Mouse (Mus musculus): ENCODE results near the gene Sorcs2. TPM values are rescaled to one million over a fixed set of nuclear protein-coding genes. Genes with fewer than 3 reads are reported as not detected.

The Sorcs2 gene
- total RNA-seq, 2 experiments from 2014 or later: 18.1 TPM

- DNase-seq: no peak
These were observed 330.2 kb downstream of the Sorcs2 start for GRCm38 (mm10) chr5:36067651-36068181.

- DNase-seq: no peak
These were observed 340.1 kb downstream of the Sorcs2 start for GRCm38 (mm10) chr5:36057804-36058322.

- no peak for DNase-seq
These were observed 341.0 kb downstream of the Sorcs2 start for GRCm38 (mm10) chr5:36056921-36057320.

DNA sequence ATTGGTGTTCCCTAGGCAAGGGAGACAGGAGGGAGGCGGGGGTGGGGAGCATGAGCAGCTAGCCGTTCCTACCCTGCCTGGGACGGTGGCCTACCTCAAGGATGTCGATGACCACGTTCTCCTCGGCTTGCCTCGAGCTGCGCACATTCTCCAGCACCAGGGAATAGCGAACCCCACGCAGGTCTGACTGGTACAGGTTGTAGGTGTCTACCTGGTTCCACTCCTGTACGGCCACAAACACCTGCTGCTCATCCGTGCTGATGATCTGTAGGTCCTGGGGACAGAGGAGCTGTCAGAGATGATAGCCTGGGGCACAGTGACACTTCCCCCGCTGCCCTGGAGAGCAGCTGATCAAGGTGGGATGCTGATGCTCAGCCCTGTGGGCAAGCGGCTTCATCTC lies 342.1 kb downstream of the Sorcs2 start:
- no peak for DNase-seq

GRCm38 (mm10) chr5:36054498-36054897 lies 343.4 kb downstream of the Sorcs2 start:
- no peak for DNase-seq

DNA sequence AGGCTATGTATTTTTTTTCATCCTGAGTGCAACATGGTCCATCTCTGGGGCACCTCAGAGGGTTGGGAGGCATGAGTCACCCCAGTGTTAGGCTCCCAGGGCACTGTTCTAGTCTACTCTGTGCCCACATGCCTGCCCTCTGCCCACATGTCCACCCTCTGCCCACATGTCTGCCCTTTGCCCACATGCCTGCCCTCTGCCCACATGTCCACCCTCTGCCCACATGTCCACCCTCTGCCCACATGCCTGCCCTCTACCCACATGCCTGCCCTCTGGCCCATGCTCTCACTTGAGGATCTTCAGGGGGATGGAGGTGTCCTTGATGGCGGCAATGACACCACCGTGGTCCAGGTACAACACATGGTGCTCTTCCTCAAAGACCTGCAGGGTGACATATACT lies 354.8 kb downstream of the Sorcs2 start:
- no peak for DNase-seq

DNA sequence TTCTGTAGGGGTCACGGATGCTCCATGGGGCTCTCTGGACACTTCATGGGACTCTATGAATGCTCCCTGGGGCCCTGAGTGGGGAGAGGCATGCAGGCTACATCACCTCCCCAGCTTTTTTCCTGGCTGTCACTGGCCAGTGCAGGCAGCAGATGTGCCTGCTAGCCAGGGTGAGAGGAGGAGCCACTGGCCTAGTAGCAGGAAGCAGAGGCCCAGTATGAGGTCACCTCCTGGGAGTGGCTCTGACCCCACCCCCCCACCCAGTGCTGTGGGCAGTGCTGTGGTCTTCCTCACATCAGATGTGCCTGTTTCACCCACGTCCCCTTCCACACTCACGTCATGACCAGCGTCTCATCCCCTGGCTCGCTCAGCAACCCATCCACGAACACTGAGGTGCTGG lies 356.2 kb downstream of the Sorcs2 start:
- peak; percentile 17 for DNase-seq

DNA sequence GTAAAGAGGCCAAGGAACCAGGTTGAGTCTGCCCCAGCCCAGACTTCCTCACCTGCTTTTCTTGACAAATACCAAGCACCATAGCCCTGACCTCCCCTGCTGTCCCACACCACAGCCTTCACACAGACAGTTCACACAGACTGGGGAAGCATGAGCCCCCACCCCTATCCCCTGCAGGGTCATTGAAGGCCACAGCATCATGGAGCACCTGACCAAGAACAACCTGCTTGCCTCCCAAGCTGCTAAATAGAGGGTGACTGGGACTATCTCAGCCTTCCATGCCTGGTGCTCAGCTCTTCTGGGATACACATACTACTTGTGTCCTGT lies 356.7 kb downstream of the Sorcs2 start:
- no peak for DNase-seq

GRCm38 (mm10) chr5:36040398-36041235 lies 357.3 kb downstream of the Sorcs2 start:
- peak; percentile 85 for DNase-seq

GRCm38 (mm10) chr5:36039596-36039995 lies 358.3 kb downstream of the Sorcs2 start:
- DNase-seq: no peak

GRCm38 (mm10) chr5:36033531-36034426 lies 364.2 kb downstream of the Sorcs2 start:
- peak; percentile 67 for DNase-seq

- DNase-seq: no peak
These were observed 372.9 kb downstream of the Sorcs2 start for GRCm38 (mm10) chr5:36025076-36025475.

GRCm38 (mm10) chr5:36024003-36024685 lies 373.8 kb downstream of the Sorcs2 start:
- no peak for DNase-seq

- no peak for DNase-seq
These were observed 375.6 kb downstream of the Sorcs2 start for GRCm38 (mm10) chr5:36022361-36022760.

GRCm38 (mm10) chr5:36021091-36021490 lies 376.8 kb downstream of the Sorcs2 start:
- no peak for DNase-seq

- DNase-seq: peak; percentile 29
These were observed 379.6 kb downstream of the Sorcs2 start for GRCm38 (mm10) chr5:36018366-36018765.

DNA sequence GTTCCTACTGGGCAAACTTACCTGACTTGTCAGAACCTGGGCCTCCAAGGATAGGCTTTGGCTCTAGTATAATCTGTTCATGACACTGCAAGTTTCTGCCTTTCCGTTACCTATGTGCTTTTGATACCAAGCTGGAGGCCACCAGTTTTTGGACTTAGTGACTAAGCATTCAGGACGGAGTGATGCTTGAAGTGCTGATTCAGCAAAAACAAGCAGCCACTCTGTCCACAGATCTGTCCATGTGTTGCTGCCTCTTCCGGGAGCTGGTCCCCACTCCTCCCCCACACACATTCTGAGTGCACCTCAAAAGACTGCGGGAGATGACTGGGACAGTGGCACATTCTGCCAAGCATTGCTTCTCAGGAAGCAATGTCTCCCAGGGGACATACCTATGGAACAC lies 388.5 kb downstream of the Sorcs2 start:
- DNase-seq: no peak

DNA sequence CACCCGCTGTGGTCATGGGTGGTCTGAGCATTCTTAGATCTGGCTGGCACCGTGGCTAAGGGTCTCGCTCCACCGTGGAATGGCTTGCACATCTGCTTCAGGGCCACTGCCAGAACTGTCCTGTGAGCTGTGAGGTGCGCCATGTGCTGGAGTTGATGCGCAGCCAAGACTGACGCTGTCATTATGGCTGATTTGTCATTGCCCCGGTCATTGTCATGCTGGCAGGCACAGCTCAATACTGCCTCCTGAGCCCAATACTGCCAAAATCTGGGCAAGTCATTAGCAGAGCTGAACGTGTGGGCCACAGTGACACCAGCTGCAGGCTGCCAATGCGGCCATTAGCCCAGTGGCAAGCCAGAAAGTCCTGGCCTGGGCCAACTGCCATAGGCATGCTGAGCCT lies 390.3 kb downstream of the Sorcs2 start:
- peak; percentile 25 for DNase-seq

DNA sequence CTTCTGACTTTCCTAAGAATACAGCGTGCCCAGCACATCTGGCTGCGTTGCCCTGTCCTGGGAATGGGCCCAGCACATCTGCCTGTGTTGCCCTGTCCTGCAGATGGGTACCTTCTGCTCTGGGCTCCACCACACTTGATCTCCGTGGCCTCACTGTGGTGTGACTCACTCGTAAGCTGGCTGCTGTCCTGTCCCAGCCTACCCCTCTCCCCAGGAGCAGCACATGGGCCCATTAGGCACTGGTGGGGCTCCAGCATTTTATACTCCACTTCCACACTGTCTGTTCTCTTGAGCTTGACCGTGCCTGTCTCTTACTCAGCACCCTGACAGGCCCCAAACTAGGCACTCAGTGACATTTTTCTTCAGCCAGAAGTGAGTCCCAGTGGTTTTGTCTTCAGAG lies 391.4 kb downstream of the Sorcs2 start:
- no peak for DNase-seq

GRCm38 (mm10) chr5:36006106-36006505 lies 391.8 kb downstream of the Sorcs2 start:
- no peak for DNase-seq

- no peak for DNase-seq
These were observed 394.1 kb downstream of the Sorcs2 start for GRCm38 (mm10) chr5:36003797-36004196.

GRCm38 (mm10) chr5:35989986-35990735 lies 407.8 kb downstream of the Sorcs2 start:
- DNase-seq: no peak
